Mouse (Mus musculus) central nervous system, embryonic 18 days (tissue): ENCODE measurements around the gene Mmp25. TPM values are rescaled to one million over a fixed set of nuclear protein-coding genes. Genes with fewer than 3 reads are reported as not detected.

Experiments
- polyA plus RNA-seq: library from polyadenylated mRNA; depleted of rRNA; stranded (reverse); fragments of >200 nt; gene quantifications from 2 replicates; pipeline ENCODE4 v1.2.3, GENCODE M21; 2012; rRNA removed

The Mmp25 gene
- polyA plus RNA-seq: 0.87 and 1.0 TPM in 2 replicates

GRCm38 (mm10) chr17:23644613-23645495 lies at the start of gene Mmp25:
Mmp25 (minus strand) TSS chr17:23645277.

GRCm38 (mm10) chr17:23683856-23684672 lies 39.0 kb upstream of the Mmp25 start, which contains the start of gene Cldn9:
Cldn9 (minus strand) TSS chr17:23684026.

GRCm38 (mm10) chr17:23679127-23679835 lies 34.2 kb upstream of the Mmp25 start, which contains the start of gene Cldn6:
Cldn6 (plus strand) TSS chr17:23679249.

GRCm38 (mm10) chr17:23677236-23677679 lies 32.2 kb upstream of the Mmp25 start, which contains the start of gene Tnfrsf12a:
Tnfrsf12a (minus strand) TSS chr17:23677468.

GRCm38 (mm10) chr17:23673424-23674073 lies 28.5 kb upstream of the Mmp25 start, which contains the start of the genes Hcfc1r1 and Thoc6:
Hcfc1r1 (plus strand) TSS chr17:23673596.
Thoc6 (minus strand) TSS chr17:23673882.

GRCm38 (mm10) chr17:23660117-23660875 lies 15.2 kb upstream of the Mmp25 start, which contains the start of gene Bicdl2:
Bicdl2 (plus strand) TSS chr17:23660506.

GRCm38 (mm10) chr17:23600641-23601622 lies 44.1 kb downstream of the Mmp25 start, which contains the start of gene Zscan10:
Zscan10 (plus strand) TSS chr17:23600856.

GRCm38 (mm10) chr17:23598582-23599552 lies 46.2 kb downstream of the Mmp25 start, which contains the start of gene Zfp13:
Zfp13 (minus strand) TSS chr17:23599487.

Other genes starting within 250 kb of the Mmp25 start
- not detected in 2 replicates for gene Vmn2r117, start 165.6 kb downstream of the Mmp25 start, polyA plus RNA-seq
- gene Zfp213, start 81.0 kb downstream of the Mmp25 start, polyA plus RNA-seq: 12.9 and 13.4 TPM in 2 replicates
- 35.4 and 39.3 TPM in 2 replicates for gene Zfp13, start 45.8 kb downstream of the Mmp25 start, polyA plus RNA-seq
- 0.08 and 0.12 TPM in 2 replicates for gene Zscan10, start 44.4 kb downstream of the Mmp25 start, polyA plus RNA-seq
- 0.13 and 0.22 TPM in 2 replicates for gene Bicdl2, start 15.2 kb upstream of the Mmp25 start, polyA plus RNA-seq
- 86.9 and 88.9 TPM in 2 replicates for gene Hcfc1r1, start 28.3 kb upstream of the Mmp25 start, polyA plus RNA-seq
- gene Thoc6, start 28.6 kb upstream of the Mmp25 start, polyA plus RNA-seq: 28.9 and 33.0 TPM in 2 replicates
- 2.5 and 3.4 TPM in 2 replicates for gene Tnfrsf12a, start 32.2 kb upstream of the Mmp25 start, polyA plus RNA-seq
- gene Cldn6, start 34.0 kb upstream of the Mmp25 start, polyA plus RNA-seq: 0.54 and 0.72 TPM in 2 replicates
- gene Cldn9, start 38.7 kb upstream of the Mmp25 start, polyA plus RNA-seq: 0.40 and 0.47 TPM in 2 replicates
- 0.17 and 0.32 TPM in 2 replicates for gene 1520401A03Rik, start 77.5 kb upstream of the Mmp25 start, polyA plus RNA-seq
- 19.8 and 20.8 TPM in 2 replicates for gene Pkmyt1, start 81.1 kb upstream of the Mmp25 start, polyA plus RNA-seq
- 33.9 and 34.7 TPM in 2 replicates for gene Paqr4, start 95.6 kb upstream of the Mmp25 start, polyA plus RNA-seq
- gene Kremen2, start 100.6 kb upstream of the Mmp25 start, polyA plus RNA-seq: 1.3 and 1.6 TPM in 2 replicates
- gene Flywch1, start 126.3 kb upstream of the Mmp25 start, polyA plus RNA-seq: 80.5 and 83.9 TPM in 2 replicates
- 46.4 and 59.7 TPM in 2 replicates for gene Flywch2, start 140.8 kb upstream of the Mmp25 start, polyA plus RNA-seq
- gene Srrm2, start 145.3 kb upstream of the Mmp25 start, polyA plus RNA-seq: 446 and 518 TPM in 2 replicates
- 883 and 917 TPM in 2 replicates for gene Elob, start 183.9 kb upstream of the Mmp25 start, polyA plus RNA-seq
- gene Prss33, start 190.8 kb upstream of the Mmp25 start, polyA plus RNA-seq: 0.26 and 0.27 TPM in 2 replicates
- gene Prss32, start 198.6 kb upstream of the Mmp25 start, polyA plus RNA-seq: 1.6 and 1.8 TPM in 2 replicates
- 1.6 and 1.7 TPM in 2 replicates for gene Prss41, start 198.9 kb upstream of the Mmp25 start, polyA plus RNA-seq
- gene Prss21, start 222.8 kb upstream of the Mmp25 start, polyA plus RNA-seq: not detected in 2 replicates
- not detected in 2 replicates for gene Dcpp1, start 235.6 kb upstream of the Mmp25 start, polyA plus RNA-seq
- gene Dcpp2, start 235.6 kb upstream of the Mmp25 start, polyA plus RNA-seq: not detected in 2 replicates